Mouse (Mus musculus) embryo, embryonic 9.5 days (tissue): ENCODE data around the gene Cxcl5.
A peak's percentile ranks its signal among the peaks of the same experiment; 100 is the strongest.
"Not testable (repeated sequence)": the region's sequence is repeated elsewhere in the genome, so short reads cannot be mapped to it uniquely, and the experiment has no call there.

Experiments
- DNase-seq: peaks from one replicate; pipeline ENCODE4 v3.0.0-alpha.2; 2017; ENCODE audit errors: extremely low spot score

The Cxcl5 gene

GRCm38 (mm10) chr5:90785659-90786588 lies 26.8 kb downstream of the Cxcl5 start, which contains the start of gene Cxcl3:
TSS of gene Cxcl3 (plus strand) at chr5:90786103.
- DNase-seq, result peak; percentile 42

- no peak for DNase-seq
Observed at GRCm38 (mm10) chr5:90788114-90788513, 29.0 kb downstream of the Cxcl5 start.

- no peak for DNase-seq
Observed at GRCm38 (mm10) chr5:90789306-90790073, 30.3 kb downstream of the Cxcl5 start.

- no peak for DNase-seq
Observed at GRCm38 (mm10) chr5:90790074-90790502, 30.9 kb downstream of the Cxcl5 start.

- no peak for DNase-seq
Observed at GRCm38 (mm10) chr5:90794195-90794625, 35.0 kb downstream of the Cxcl5 start, which contains the start of gene Cxcl15. TSS of gene Cxcl15 (plus strand) at chr5:90794534.

- not testable (repeated sequence) for DNase-seq
Observed at GRCm38 (mm10) chr5:90795392-90795791, 36.2 kb downstream of the Cxcl5 start.

GRCm38 (mm10) chr5:90804574-90804973 lies 45.4 kb downstream of the Cxcl5 start:
- no peak for DNase-seq

GRCm38 (mm10) chr5:90806050-90806449 lies 46.9 kb downstream of the Cxcl5 start:
- no peak for DNase-seq

- no peak for DNase-seq
Observed at GRCm38 (mm10) chr5:90807176-90807950, 48.2 kb downstream of the Cxcl5 start.
